Mouse (Mus musculus) regulatory T cell (primary cell): ENCODE results near the gene Apobec3.

ENCODE experiments used
- in situ Hi-C: fragments of 300-600 bp; cut with MboI, MseI; formaldehyde crosslinking; loops from one replicate; pipeline ENCODE4 v1.15.1; 2025; ENCODE audit warnings: high pct_unique_total_duplicates

Gene Apobec3

GRCm38 (mm10) chr15:79891436-79892212 is at the start of gene Apobec3:
TSS of gene Apobec3 (plus strand) at chr15:79891659.
- in situ Hi-C loops, result no loop called here

- in situ Hi-C loops, result no loop called here
Measured at GRCm38 (mm10) chr15:79842985-79843384, 48.5 kb upstream of the Apobec3 start.

GRCm38 (mm10) chr15:79845986-79846385 is 45.5 kb upstream of the Apobec3 start:
- in situ Hi-C loops, result no loop called here

DNA sequence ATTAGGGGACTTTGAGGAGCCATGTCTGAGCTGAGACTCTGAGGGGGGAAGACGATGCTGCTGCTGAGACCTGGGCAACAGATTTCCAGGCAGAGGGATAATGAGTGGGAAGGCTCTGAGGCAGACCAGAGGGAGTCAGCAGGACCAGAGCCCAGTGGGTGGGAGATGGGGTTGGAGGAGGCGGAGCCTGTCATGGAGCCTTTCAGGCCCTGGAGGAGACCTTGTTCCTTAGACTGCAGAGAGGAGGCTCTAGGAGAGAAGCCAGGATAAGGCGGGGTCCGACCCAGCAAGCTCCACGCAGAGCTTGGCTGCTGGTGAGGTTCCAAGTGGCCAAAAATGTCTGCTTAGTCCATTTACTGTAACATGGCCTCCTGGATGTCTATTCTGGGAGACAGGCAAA is 44.4 kb upstream of the Apobec3 start:
- in situ Hi-C loops, result no loop called here

- in situ Hi-C loops, result loop anchor here (10.0 kb wide), 1 partner anchor 1925 kb away; the partner anchor contains the start of gene Txn2
Measured at GRCm38 (mm10) chr15:79850143-79850542, 41.3 kb upstream of the Apobec3 start.

GRCm38 (mm10) chr15:79858979-79859378 is 32.5 kb upstream of the Apobec3 start:
- in situ Hi-C loops, result loop anchor here (5.0 to 10.0 kb wide), 2 partner anchors 67 to 1934 kb away; partner anchors contain the start of gene Txn2

- in situ Hi-C loops, result loop anchor here (5.0 to 10.0 kb wide), 2 partner anchors 68 to 1935 kb away; partner anchors contain the start of gene Txn2
Measured at GRCm38 (mm10) chr15:79859821-79860220, 31.6 kb upstream of the Apobec3 start.

DNA sequence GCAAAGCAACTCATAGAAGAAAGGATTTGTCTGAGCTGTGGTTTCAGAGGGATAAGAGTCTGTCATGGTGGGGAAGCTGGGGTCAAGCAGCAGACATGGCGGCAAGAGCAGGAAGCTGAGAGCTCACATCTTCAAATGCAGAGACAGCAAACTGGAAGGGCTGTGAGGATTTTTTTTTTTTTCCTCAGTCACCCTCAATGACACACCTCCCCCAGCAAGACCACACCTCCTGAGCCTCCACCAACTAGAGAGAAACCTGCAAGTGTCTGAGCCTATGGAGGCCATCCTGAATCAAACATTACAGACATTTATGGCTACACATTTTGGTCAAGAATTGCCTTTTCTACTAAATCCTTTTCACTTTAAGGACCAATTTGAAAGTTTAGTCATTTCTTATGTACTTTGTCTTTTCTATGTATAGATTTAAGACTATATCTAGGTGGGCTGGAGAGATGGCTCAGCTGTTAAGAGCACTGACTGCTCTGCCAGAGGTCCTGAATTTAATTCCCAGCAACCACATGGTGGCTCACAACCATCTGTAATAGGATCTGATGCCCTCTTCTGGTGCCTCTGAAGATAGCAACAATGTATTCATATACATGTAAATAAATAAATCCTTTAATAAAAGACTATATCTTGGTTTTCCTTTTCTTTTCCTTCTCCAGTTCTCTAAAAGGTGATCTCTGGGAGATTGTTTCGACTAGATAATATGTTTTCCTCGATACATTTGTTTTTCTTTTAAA is 24.0 kb upstream of the Apobec3 start:
- in situ Hi-C loops, result no loop called here

DNA sequence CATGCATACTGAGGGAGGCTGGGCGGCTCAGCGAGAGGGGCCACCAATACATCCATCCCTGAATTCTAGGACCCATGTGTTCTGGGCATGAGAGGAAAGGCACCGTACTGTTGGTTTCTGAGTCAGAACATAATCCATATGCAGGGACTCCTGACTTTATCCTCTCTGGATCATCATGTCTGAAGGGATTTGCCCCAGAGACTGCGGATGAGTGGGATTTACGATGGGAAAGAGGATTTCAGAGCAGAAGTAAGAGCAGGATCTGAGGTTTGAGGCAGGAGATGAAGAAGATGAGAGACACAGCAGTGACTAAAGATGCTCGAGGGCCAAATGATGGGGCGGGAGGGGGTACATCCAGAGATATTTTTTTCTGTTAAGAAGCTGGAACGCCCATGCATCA is 17.9 kb upstream of the Apobec3 start:
- in situ Hi-C loops, result no loop called here

DNA sequence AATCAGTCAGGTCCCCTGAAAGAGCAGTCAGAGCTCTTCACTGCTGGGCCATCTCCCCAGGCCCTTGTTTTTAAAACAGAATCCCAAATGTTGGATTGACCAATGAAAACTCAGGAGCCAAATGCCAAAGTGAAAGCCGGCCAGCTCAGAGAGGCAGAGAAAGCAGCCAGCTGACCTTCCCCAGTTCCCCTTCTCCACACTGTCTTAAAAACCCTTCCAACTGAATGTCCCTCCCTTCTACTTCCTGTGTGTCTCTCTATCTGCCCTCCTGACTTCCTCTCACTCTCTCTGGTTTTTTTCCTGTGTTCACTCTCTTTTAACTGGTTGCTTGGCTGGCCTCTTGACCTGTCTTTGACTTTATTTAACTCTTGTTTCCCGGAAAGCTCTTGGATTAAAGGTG is 17.5 kb upstream of the Apobec3 start:
- in situ Hi-C loops, result no loop called here

DNA sequence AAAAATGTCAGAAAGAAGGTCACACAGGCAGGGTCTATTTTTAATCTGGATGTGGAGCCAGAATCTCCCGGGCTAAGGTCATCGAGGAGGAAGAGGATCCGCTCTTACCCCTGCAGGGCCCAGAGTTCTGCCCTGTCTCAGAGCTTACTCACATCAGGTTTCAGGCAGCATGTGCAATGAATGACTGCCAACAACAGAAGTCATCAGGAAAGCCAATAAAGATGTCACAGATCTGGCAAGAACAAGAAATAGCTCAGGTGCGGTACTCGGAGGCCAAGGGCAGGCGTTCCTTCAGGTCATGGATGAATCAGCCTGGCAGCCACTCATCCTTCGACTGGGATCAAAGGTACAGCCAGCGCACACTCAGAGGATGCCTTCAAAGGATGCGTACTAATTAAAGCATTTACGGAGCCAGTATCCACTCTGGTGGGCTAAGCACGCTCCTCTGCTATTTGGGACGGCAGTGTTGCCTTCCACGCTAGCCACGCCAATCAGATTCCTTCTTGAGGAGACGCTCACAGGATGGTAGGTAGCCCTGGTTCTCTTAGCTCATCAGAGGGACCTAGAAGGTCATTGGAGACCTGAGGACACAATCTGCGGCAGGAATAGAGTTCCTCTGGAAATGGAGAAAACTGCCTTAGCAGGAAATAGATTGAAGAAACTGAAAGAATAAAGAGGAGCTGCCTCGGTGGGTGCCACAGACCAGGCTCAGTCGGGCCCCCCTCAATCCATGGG is 16.0 kb upstream of the Apobec3 start:
- in situ Hi-C loops, result no loop called here

GRCm38 (mm10) chr15:79878725-79879136 is 12.7 kb upstream of the Apobec3 start:
- in situ Hi-C loops, result no loop called here

DNA sequence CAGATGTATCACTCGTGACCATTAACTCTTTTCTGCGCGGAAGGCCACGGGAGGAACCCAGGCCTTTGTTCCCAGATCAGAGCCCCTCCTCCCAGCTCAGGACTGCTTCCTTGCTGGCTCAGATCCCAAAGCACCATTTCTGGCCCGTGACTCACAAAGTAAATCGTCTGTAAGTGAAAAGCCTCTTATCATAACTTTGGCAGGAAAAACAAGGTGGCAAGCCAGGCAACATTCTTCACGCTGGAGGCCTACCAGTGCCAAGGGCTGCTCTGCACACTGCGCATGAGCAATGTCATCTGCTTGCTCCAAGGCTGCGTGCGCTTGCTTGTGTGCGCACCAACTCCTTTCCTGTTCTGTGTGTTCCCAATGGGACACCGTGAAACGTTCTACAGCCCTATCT is 12.1 kb upstream of the Apobec3 start:
- in situ Hi-C loops, result no loop called here

GRCm38 (mm10) chr15:79880477-79880876 is 11.0 kb upstream of the Apobec3 start:
- in situ Hi-C loops, result loop anchor here (5.0 kb wide), 1 partner anchor 48 kb away; the partner anchor contains the start of genes Cbx6 and Npcd

DNA sequence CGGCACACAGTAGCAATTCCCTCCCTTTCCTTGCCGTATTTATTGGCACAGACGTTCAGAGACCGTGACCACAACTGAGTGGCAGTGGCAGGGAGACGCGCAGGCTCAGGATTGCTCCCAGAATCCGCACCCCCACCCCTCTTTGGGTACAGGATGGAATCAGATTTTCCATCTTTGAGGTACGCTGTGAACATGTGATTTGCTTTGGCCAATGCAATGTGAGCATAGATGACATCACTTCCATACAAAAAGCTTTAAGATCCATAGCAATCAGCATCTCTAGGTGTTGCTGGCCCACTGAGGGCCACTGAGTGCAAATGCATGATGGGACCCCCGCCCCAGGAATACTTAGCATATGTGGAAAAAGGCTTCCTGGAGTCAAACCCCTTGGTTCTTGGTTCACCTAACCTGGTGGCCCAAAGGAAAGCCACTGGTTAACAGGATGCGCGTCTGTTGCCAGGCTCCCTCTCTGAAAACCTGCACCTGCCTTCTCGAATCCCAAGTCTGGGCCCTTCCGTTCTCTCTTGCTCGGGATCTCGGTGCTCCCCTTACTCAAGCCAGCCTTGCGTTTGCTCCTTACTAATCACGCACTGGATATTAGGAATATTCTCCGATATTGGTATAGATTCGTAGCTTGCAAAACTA is 8.7 kb upstream of the Apobec3 start:
- in situ Hi-C loops, result loop anchor here (5.0 kb wide), 1 partner anchor 50 kb away; the partner anchor contains the start of genes Cbx6 and Npcd

- in situ Hi-C loops, result loop anchor here (5.0 kb wide), 1 partner anchor 51 kb away; the partner anchor contains the start of genes Cbx6 and Npcd
Measured at GRCm38 (mm10) chr15:79883352-79883822, 8.1 kb upstream of the Apobec3 start.

DNA sequence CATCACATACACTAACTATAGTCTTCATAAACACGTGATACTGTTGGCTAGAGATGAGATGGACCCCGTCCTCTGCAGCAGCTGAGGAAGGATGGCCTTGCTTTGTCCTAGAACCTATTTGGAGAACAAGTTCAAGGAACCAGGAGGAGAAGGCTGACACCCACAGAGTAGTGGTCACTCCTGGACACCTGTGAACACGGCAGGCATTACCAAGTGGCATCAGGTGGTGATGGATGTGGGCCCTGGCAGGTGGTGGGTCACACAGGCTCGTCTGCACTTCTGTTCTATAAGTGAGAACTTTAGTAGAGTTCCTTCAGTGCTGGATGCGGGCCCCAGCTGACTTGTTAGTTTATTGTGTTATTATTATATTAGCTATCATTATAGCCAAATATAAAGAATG is 6.6 kb upstream of the Apobec3 start:
- in situ Hi-C loops, result loop anchor here (5.0 kb wide), 1 partner anchor 53 kb away; the partner anchor contains the start of genes Cbx6 and Npcd

DNA sequence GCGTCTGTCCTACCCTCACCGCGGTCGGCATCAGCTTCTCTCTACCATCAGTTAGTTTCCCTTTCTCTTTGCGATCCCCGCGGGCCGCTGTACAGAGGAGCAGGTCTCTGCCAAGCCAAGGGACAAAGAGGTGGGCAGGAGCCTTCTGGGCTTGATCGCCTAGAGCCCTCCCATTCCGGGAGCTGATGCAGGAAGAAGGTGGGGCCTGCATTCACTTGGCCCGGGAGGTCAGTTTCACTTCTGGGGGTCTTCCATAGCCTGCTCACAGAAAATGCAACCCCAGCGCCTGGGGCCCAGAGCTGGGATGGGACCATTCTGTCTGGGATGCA is 718 bp downstream of the Apobec3 start:
- in situ Hi-C loops, result no loop called here

GRCm38 (mm10) chr15:79892995-79893823 is 1.8 kb downstream of the Apobec3 start:
- in situ Hi-C loops, result no loop called here

DNA sequence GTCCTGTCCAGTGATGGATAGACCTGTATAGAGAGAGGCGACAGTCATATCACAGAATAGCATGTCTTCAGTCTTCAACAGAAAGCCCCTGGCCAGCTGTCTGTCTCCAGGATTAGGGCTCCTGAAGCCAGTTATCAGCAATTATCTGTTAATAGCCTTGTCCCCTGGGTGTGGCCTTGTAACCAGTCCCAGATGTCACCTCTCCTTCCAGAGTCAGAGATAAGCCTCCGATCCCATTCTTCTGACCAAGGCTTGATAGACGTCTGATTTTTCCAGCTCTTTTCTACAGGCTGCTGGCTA is 2.3 kb downstream of the Apobec3 start:
- in situ Hi-C loops, result no loop called here
